Mouse (Mus musculus): ENCODE measurements around the gene Tnip2. TPM values are rescaled to one million over a fixed set of nuclear protein-coding genes. Genes with fewer than 3 reads are reported as not detected.

Gene Tnip2
- polyA plus RNA-seq, 1 experiment, result 22.0 TPM

GRCm38 (mm10) chr5:34519389-34519910 lies 5.7 kb upstream of the Tnip2 start:
- DNase-seq, result no peak
- Histone ChIP-seq H3K27me3 (ENCODE audit: control insufficient read depth, insufficient read depth, low read length) (no peaks in the 10 kb centered on the region), H3K36me3 (ENCODE audit: control insufficient read depth, insufficient read depth, low read length) (no peaks in the 10 kb centered on the region), H3K27ac (ENCODE audit: control insufficient read depth, insufficient read depth, low read length) (no peak overlapping the region), H3K4me1 (replicated peaks; ENCODE audit: control insufficient read depth, insufficient read depth, low read length) (peaks cover 38% of the 10 kb centered on the region), H3K4me3 (ENCODE audit: control insufficient read depth, insufficient read depth, low read length) (no peak overlapping the region)
- 82% methylated on average over 9 of the region's 9 CpGs for WGBS
- TF ChIP-seq POLR2A (IDR thresholded peaks at IDR 0.05; ENCODE audit: control insufficient read depth, extremely low read depth, insufficient read depth, low read length, poor library complexity) (no peak), CTCF (IDR thresholded peaks at IDR 0.05; ENCODE audit: borderline replicate concordance, control insufficient read depth, extremely low read depth, insufficient read depth, low read length, poor library complexity) (no peak)

GRCm38 (mm10) chr5:34517913-34518312 lies 4.1 kb upstream of the Tnip2 start:
- Histone ChIP-seq H3K4me1 (replicated peaks; ENCODE audit: control insufficient read depth, insufficient read depth, low read length) (peaks cover 36% of the 10 kb centered on the region), H3K36me3 (ENCODE audit: control insufficient read depth, insufficient read depth, low read length) (no peaks in the 10 kb centered on the region), H3K27ac (ENCODE audit: control insufficient read depth, insufficient read depth, low read length) (no peak overlapping the region), H3K27me3 (ENCODE audit: control insufficient read depth, insufficient read depth, low read length) (no peaks in the 10 kb centered on the region), H3K4me3 (ENCODE audit: control insufficient read depth, insufficient read depth, low read length) (no peak overlapping the region)
- WGBS, result 23% methylated on average over 3 of the region's 3 CpGs
- DNase-seq, result peak; percentile 87
- TF ChIP-seq CTCF (IDR thresholded peaks at IDR 0.05; ENCODE audit: borderline replicate concordance, control insufficient read depth, extremely low read depth, insufficient read depth, low read length, poor library complexity), result peak; percentile 94
- TF ChIP-seq POLR2A (IDR thresholded peaks at IDR 0.05; ENCODE audit: control insufficient read depth, extremely low read depth, insufficient read depth, low read length, poor library complexity), result no peak

- no peak for DNase-seq
- H3K27me3 ChIP-seq (ENCODE audit: control insufficient read depth, insufficient read depth, low read length), result no peaks in the 10 kb centered on the region
- no peak overlapping the region for H3K4me3 ChIP-seq (ENCODE audit: control insufficient read depth, insufficient read depth, low read length)
- no peak for TF ChIP-seq POLR2A (IDR thresholded peaks at IDR 0.05; ENCODE audit: control insufficient read depth, extremely low read depth, insufficient read depth, low read length, poor library complexity)
- TF ChIP-seq CTCF (IDR thresholded peaks at IDR 0.05; ENCODE audit: borderline replicate concordance, control insufficient read depth, extremely low read depth, insufficient read depth, low read length, poor library complexity), result no peak
- no peak overlapping the region for H3K27ac ChIP-seq (ENCODE audit: control insufficient read depth, insufficient read depth, low read length)
- H3K4me1 ChIP-seq (replicated peaks; ENCODE audit: control insufficient read depth, insufficient read depth, low read length), result peaks cover 17% of the 10 kb centered on the region
- H3K36me3 ChIP-seq (ENCODE audit: control insufficient read depth, insufficient read depth, low read length), result no peaks in the 10 kb centered on the region
These were observed 1.3 kb upstream of the Tnip2 start for GRCm38 (mm10) chr5:34515096-34515495.

GRCm38 (mm10) chr5:34514218-34514566 lies 401 bp upstream of the Tnip2 start:
- H3K4me1 ChIP-seq (replicated peaks; ENCODE audit: control insufficient read depth, insufficient read depth, low read length), result peaks cover 10% of the 10 kb centered on the region
- 8% methylated on average over 7 of the region's 7 CpGs for WGBS
- no peaks in the 10 kb centered on the region for H3K27me3 ChIP-seq (ENCODE audit: control insufficient read depth, insufficient read depth, low read length)
- H3K36me3 ChIP-seq (ENCODE audit: control insufficient read depth, insufficient read depth, low read length), result no peaks in the 10 kb centered on the region
- DNase-seq, result no peak
- H3K27ac ChIP-seq (ENCODE audit: control insufficient read depth, insufficient read depth, low read length), result no peak overlapping the region
- H3K4me3 ChIP-seq (ENCODE audit: control insufficient read depth, insufficient read depth, low read length), result peak overlapping the region; percentile 77
- TF ChIP-seq POLR2A (IDR thresholded peaks at IDR 0.05; ENCODE audit: control insufficient read depth, extremely low read depth, insufficient read depth, low read length, poor library complexity) (no peak), CTCF (IDR thresholded peaks at IDR 0.05; ENCODE audit: borderline replicate concordance, control insufficient read depth, extremely low read depth, insufficient read depth, low read length, poor library complexity) (no peak)

GRCm38 (mm10) chr5:34512486-34512885 lies 1.3 kb downstream of the Tnip2 start:
- Histone ChIP-seq H3K4me1 (replicated peaks; ENCODE audit: control insufficient read depth, insufficient read depth, low read length) (peaks cover 10% of the 10 kb centered on the region), H3K27me3 (ENCODE audit: control insufficient read depth, insufficient read depth, low read length) (no peaks in the 10 kb centered on the region), H3K36me3 (ENCODE audit: control insufficient read depth, insufficient read depth, low read length) (no peaks in the 10 kb centered on the region), H3K27ac (ENCODE audit: control insufficient read depth, insufficient read depth, low read length) (no peak overlapping the region), H3K4me3 (ENCODE audit: control insufficient read depth, insufficient read depth, low read length) (no peak overlapping the region)
- 96% methylated on average over 3 of the region's 3 CpGs for WGBS
- no peak for DNase-seq
- no peak for TF ChIP-seq CTCF (IDR thresholded peaks at IDR 0.05; ENCODE audit: borderline replicate concordance, control insufficient read depth, extremely low read depth, insufficient read depth, low read length, poor library complexity)
- no peak for TF ChIP-seq POLR2A (IDR thresholded peaks at IDR 0.05; ENCODE audit: control insufficient read depth, extremely low read depth, insufficient read depth, low read length, poor library complexity)

- no peaks in the 10 kb centered on the region for H3K36me3 ChIP-seq (ENCODE audit: control insufficient read depth, insufficient read depth, low read length)
- H3K4me1 ChIP-seq (replicated peaks; ENCODE audit: control insufficient read depth, insufficient read depth, low read length), result no peaks in the 10 kb centered on the region
- no peak for DNase-seq
- H3K27ac ChIP-seq (ENCODE audit: control insufficient read depth, insufficient read depth, low read length), result no peak overlapping the region
- TF ChIP-seq POLR2A (IDR thresholded peaks at IDR 0.05; ENCODE audit: control insufficient read depth, extremely low read depth, insufficient read depth, low read length, poor library complexity) (no peak), CTCF (IDR thresholded peaks at IDR 0.05; ENCODE audit: borderline replicate concordance, control insufficient read depth, extremely low read depth, insufficient read depth, low read length, poor library complexity) (no peak)
- no peak overlapping the region for H3K4me3 ChIP-seq (ENCODE audit: control insufficient read depth, insufficient read depth, low read length)
- WGBS, result 97% methylated on average over 6 of the region's 6 CpGs
- no peaks in the 10 kb centered on the region for H3K27me3 ChIP-seq (ENCODE audit: control insufficient read depth, insufficient read depth, low read length)
These were observed 11.0 kb downstream of the Tnip2 start for GRCm38 (mm10) chr5:34502821-34503220.

- no peak overlapping the region for H3K27ac ChIP-seq (ENCODE audit: control insufficient read depth, insufficient read depth, low read length)
- H3K36me3 ChIP-seq (ENCODE audit: control insufficient read depth, insufficient read depth, low read length), result no peaks in the 10 kb centered on the region
- TF ChIP-seq CTCF (IDR thresholded peaks at IDR 0.05; ENCODE audit: borderline replicate concordance, control insufficient read depth, extremely low read depth, insufficient read depth, low read length, poor library complexity) (no peak), POLR2A (IDR thresholded peaks at IDR 0.05; ENCODE audit: control insufficient read depth, extremely low read depth, insufficient read depth, low read length, poor library complexity) (no peak)
- no peaks in the 10 kb centered on the region for H3K4me1 ChIP-seq (replicated peaks; ENCODE audit: control insufficient read depth, insufficient read depth, low read length)
- DNase-seq, result no peak
- H3K4me3 ChIP-seq (ENCODE audit: control insufficient read depth, insufficient read depth, low read length), result no peak overlapping the region
- 97% methylated on average over 1 of the region's 1 CpGs for WGBS
- H3K27me3 ChIP-seq (ENCODE audit: control insufficient read depth, insufficient read depth, low read length), result no peaks in the 10 kb centered on the region
These were observed 11.4 kb downstream of the Tnip2 start for GRCm38 (mm10) chr5:34502411-34502810.
